Mouse (Mus musculus): ENCODE data around the gene Ucn2.
A peak's percentile ranks its signal among the peaks of the same experiment; 100 is the strongest.

Ucn2 gene

DNA sequence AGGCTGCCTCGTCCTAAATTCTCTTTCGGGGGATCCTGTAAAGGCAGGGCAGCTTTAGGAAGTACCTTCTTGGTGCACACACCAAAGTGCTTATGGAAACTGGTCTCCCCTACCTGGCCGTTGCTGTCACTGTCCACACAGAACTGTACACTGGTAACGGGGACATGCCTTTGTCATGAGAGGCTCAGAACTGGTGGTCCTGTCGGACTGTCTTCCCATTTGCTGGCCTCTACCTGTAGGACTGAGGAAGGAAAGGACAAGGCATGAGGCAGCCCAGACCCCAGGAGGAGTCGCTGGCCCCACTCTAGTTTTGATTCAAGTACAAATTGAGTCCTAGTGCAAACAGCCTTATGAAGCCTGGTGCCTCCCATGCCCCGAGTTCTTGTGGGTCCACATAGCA, 45.2 kb downstream of the Ucn2 start:
- no peak for DNase-seq (ENCODE audit: low spot score in 2 of 2)

DNA sequence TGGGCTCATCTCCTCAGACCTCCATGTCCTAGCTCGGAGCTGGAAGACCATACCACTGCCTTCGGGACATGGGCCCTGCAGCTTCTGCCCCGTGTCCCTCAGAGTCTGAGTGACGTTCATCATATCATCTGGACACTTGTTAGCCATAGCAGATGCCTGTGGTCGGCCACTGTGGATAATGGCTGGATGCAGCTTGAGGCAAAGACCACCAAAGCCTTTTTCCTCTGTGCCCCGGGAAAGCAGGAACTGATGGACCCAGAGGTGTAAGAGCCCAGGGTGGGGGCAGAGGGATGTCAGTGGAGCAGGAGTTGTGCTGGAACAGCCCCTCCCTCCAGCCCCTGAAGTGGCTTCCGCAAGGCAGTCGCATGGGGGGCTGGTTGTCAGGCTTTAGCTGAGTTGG, 45.9 kb downstream of the Ucn2 start:
- DNase-seq (ENCODE audit: low spot score in 2 of 2): peak in 1 of 2 experiments; percentile 18

DNA sequence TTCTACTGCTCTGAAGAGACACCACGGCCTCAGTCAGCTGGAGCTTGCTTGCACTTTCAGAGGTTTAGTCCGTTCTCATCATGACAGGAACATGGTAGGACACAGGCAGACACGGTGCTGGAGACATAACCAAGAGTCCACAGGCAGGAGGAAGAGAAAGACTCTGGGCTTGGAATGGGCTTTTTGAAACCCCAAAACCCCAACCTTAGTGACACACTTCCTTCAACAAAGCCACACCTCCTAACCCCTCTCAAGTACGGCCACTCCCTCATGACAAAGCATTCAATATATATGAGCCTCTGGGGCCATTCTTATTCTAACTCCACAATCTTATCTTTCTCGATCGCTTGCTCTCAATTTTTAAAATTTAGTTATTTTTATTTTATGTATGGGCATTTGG, 46.6 kb downstream of the Ucn2 start:
- no peak for DNase-seq (ENCODE audit: low spot score in 2 of 2)

All from right cerebral cortex, postnatal 10 days (tissue).